Mouse (Mus musculus): Measurements from ENCODE around the gene Alk. TPM values are rescaled to one million over a fixed set of nuclear protein-coding genes. Genes with fewer than 3 reads are reported as not detected.

The Alk gene
- total RNA-seq, 2 experiments from 2014 or later = not detected

DNA sequence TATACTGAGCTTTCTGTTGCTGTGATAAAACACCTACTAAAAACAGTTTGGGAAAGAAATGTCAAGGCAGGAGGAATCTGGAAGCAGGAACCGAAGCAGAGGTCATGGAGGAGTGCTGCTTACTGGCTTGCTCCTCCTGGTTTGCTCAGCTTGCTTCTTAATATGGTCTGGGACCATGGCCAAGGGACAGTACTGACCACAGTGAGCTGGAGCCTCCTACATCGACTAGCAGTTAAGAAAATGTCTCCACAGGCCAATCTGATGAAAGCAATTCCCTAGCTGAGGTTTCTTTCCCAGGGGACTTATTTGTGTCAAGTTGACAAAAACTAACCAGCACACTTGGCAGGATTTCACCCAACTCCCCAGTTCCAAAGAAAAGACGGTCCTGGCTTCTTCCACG, 187.0 kb downstream of the Alk start:
- no peak for DNase-seq
- intact Hi-C loops (cut with DNase I) = no loop called here

DNA sequence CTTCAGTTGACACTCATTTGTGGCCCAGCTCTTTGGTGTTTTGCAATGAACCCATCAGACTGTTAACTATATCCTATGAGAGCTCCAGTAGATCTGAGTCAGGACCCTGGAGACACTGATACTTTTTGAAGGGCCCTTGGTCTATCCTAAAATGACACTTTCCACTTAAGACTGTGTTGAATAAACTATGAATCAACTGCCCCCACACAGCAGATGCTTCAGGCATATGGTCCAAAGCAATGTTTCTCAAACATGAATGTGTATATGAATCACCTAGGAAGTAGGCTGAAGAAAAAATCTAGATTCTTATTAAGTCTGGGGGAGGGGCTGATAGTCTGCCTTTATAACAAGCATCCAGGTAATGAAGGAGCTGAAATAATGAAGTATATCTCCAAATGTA, 189.8 kb downstream of the Alk start:
- intact Hi-C loops (cut with DNase I) = no loop called here
- DNase-seq = no peak

DNA sequence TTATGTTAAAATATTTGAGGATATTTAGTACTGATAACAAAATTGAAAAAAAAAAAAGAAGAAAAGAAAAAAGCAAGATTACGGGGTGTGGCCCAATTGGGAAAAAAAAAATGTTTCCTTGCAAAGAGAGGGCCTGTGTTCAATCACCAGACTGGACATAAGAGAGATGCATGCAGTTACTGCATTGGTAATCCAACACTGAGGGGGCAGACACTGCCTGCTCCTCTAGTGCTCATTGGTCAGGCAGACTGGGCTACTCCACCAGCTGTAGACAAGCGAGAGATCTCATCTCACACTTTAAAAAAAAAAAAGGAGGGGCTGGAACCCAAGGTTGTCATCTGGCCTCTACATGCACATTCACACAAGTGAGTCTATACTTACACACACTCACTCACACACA, 199.6 kb downstream of the Alk start:
- no peak for DNase-seq
- intact Hi-C loops (cut with DNase I) = no loop called here

DNA sequence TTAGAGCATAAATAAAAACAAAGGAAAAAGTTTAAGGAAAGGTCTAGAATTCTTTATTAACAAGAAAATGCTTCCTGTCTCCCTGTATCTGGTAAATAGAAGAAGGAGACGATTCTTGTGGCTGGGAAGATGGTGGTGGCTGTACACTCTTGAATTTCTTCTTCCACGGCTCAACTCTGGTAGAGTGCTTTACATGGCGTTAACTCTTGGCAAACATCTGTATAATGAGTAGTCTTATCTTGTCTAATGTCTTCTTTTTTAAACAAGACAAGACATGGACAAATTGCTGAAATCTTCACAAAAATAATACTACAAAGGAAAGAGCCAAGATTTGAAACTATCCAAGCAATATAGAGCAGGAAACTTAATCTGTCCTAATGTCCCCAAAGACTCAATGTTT, 202.6 kb downstream of the Alk start:
- no peak for DNase-seq
- intact Hi-C loops (cut with DNase I) = no loop called here

DNA sequence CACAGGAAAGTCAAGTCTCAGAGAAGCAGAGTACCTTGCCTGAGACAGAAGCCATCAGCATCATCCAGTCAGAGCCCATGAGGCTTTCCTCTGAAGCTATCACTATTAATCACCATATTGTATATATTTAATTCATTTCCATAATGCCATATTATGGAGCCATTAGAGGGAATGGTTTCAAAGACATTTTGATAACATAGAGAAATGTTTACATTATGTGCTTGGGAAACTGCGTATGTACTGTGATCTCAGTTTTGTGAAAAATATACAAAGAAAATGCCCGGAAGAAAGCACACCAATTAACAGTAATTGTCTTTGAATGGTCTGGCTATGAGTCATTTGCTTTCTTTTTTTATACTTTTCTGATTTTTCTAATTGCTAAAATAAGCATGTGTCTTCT, 203.1 kb downstream of the Alk start:
- DNase-seq = no peak
- intact Hi-C loops (cut with DNase I) = no loop called here

DNA sequence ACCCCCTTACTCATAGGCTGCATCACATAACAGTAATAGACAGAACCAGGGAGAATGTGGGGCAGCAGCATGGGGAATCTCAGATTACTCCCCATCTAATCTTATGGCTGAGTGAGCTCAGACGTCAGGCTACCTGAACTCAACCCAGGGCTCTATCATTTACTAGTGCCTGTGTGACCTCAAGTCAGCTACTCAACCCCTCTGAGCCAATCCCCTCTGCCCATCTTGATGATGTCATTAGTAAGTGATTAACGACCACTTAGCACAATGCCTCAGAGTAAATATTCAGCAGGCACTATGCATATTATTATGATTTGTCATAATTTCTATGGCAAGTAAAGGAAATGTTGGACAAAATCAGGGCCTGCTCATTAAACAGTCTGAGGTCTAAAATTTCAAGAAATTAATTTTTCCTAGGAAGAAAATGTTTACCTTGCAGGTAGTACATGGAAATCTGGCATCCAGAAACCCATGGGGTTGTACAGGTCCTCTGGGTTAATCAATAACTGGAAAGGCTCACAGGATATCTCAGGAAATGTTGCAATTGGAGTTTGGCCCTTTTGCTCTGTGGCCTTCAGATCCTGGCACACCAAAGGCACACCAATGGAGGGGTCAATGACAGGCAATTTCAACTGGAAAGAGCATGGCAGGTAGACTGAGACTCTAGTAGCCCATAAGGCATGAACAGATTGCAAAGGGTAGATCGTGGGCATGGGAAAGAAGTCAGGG, 204.9 kb downstream of the Alk start:
- intact Hi-C loops (cut with DNase I) = no loop called here
- DNase-seq = no peak

DNA sequence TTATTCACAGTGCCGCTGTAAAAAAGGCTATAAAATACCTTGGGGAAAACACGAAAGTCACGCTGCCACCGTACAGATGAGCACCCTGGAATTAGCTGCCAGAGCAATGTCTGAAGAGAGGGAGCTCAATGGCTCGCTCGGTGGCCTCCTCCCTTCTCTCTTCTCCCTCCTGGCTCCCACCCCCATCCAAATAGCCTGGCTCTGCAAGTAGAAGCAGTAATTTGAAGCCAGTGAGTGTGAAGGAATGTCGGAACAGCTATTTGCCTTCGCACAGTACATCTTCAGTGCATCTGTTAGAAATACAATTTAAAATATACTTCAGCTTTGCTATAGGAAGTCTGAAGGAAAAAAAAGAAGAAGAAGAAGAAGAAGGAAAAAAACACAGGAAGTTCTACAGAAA, 208.5 kb downstream of the Alk start:
- no peak for DNase-seq
- intact Hi-C loops (cut with DNase I) = no loop called here

DNA sequence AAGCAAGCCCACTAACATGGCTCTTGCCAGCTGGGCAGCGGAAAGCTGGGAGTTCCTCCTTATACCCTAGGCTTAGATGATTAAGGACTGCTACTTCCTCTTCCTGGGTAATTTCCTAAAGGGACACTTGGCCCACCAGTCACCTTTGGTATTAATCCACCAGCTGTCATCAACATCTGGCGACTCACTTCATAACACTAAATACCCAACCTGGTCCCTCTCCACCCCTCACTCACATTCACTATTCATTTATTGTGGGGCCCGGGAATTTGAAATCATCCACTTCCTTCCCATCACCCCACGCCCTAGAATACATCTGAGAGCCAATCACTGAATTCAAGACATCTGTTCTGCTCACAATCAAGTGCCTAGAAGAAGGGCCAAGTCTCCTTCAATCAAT, 235.4 kb downstream of the Alk start:
- intact Hi-C loops (cut with DNase I) = no loop called here
- DNase-seq = no peak

DNA sequence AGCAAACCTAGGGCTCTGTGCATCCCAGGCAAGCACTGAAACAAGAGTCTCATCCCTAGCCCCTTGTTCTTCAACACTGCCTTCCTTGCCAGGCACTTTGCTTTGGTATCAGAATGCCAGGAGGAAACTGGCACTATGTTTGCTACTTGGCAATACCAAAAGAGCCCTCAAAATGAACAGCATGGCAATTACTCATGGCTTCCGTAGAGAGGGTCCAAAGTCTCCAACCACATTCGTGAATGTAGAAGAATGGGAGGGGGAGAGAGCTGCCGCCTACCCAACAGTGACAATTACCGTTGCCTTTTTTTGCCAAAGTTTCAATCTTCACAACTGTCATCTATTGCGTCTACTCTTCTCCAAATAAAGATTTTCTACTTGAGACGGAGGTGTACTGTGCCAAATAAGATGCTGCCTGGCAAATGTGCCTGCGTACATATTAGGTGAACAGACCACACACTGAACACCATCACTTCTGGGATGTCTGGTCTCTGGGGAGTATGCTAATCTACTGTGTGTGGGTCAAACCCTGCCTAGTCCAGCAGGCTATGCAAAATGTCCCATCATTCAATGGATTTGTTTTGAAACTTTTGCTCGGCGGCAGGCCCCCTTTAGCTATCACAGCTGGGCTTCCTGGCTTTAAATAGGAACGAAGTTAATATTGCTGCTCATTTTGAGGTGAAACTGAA, 241.5 kb downstream of the Alk start:
- intact Hi-C loops (cut with DNase I) = no loop called here

DNA sequence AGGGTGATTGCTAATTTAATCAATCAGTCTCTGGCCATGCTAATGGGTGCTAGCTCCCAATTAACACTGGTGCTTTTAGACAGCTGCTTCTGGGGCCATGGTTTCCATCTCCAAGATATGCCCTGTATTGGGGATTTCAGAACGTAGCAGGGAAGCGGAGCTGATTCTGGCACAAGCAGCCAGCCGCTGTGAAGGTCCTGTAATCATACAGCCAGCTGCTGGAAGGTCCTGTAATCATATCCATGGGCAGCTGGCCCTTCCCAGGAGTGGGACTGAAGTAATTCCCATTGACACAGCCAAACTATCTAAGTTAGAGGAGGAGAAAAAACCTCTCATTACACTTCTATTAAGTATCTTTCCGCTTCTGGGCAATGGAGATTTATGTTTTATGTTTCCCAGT, 242.5 kb downstream of the Alk start:
- intact Hi-C loops (cut with DNase I) = no loop called here
- no peak for DNase-seq

More for the DNA sequence above, 241.5 kb downstream of the Alk start:
- no peak for DNase-seq

DNA sequence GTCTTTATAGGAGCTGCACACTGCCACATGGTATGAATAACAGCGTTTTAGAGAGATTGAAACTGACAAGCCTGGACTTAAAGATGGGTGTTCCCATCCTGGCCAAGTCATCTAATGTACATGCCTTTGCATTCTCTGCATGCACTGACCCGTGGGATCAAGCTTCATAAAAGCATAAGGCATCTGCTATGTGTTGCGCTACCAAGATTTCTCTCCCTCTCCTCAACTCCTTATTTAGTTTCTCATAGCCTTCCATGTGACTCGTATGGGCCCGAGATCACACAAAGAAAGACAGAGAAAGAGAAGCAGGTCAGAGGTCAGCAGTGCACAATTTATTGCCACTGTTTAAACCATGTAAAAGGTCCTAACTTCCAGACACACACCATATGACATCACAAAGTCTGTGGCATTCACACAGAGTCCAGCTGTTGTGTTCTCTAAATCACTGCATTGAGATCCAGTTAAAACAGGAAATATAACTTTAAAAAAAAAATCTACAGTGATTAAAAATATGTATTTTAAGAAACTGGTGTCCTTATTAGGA, 247.6 kb downstream of the Alk start:
- no peak for DNase-seq
- intact Hi-C loops (cut with DNase I) = no loop called here

DNA sequence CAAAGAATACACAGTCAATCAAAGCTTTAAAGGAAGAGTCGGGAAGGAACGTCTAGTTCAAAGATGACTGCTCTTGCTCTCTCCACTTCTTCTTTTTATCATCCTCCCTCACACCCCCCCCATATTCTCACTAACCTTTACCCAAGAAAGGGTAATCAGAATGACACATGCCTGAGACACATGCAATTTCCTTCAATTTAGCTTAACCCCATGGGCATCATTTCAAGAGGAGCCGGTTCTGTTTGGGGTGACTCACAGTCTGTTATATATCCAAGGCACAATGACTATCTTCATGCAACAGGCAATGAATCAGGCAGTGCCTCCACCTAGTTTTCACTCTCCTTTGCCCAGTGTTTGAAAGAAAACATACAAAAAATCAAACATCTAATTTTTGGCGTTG, 265.0 kb downstream of the Alk start:
- intact Hi-C loops (cut with DNase I) = no loop called here
- no peak for DNase-seq

DNA sequence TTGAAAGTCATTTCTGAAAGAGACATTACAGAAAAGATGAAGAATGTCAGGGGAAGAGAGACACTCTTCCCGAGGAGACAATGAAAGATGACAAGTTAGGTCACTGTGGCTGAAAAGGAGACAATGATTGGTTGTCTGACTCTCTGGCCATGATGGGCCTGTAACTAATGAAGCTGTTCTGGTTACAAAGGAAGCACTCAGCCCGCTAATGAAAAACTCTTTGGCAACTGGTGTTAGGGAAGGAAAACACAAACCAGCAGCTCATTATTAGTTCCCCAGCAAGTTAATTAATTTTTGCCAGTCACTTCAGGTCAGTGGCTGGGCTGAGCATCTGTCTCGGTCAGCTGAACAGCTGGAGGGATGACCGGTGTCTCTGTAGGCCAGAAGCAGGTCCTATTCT, 271.5 kb downstream of the Alk start:
- intact Hi-C loops (cut with DNase I) = no loop called here
- DNase-seq = no peak

DNA sequence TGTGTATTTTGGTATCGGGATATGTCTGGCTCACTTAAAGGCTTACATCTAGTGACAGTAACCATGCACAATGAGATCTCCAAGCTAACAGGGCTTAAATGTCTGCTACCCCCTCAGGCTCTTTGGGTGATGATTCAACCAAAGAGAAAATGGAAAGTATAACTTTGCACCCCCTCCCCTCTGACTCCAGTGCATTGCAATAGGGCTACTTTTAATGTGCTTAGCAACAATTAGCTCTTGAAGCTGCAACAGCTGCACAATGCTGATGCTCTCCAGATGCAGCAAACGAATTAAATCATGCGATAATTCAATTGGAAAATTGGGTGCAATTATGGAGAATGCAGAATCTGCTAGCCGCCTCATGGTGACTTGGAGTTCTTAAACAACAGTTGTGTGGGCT, 278.5 kb downstream of the Alk start:
- intact Hi-C loops (cut with DNase I) = no loop called here
- no peak for DNase-seq

DNA sequence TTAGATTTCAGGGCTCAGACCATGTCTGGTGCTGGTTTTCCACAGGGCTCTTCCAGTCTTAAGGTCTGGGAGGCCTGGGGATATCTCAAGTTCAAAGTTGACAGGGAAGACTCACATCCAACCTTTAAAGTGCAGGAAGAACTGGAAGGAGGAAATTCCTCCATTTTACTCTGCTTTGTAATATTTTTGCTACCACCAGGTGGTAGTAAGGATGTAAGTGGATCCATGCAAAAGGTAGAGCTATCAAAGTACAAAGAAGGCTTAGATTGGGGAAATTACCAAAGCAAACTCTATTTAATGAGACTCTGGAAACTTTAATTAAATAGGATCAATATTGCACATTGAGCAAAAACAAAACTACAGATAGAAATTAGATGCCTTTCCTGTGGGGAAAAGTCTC, 284.9 kb downstream of the Alk start:
- DNase-seq = no peak
- intact Hi-C loops (cut with DNase I) = loop anchor here (1.0 to 10.0 kb wide), 2 partner anchors 204 to 465 kb away; no protein-coding TSS in a partner anchor

DNA sequence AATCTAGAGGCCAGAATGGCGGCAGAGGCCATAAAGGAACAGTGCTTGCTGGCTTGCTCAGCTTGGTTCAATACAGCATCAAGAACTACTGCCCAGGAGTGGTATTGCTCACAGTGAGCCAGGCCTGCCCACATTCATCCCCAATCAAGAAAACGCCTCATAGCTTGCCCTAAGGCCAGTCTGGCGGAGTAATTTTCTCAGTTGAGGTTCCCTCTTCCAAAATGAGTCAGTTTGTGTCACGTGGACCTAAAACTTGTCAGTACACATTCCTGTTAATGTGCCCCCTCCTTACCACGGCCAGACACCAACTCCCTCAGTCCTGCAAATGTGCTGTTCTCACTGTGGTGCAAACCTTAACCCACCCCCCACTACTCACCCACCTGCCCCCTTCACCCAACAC, 304.8 kb downstream of the Alk start:
- DNase-seq = no peak
- intact Hi-C loops (cut with DNase I) = no loop called here

DNA sequence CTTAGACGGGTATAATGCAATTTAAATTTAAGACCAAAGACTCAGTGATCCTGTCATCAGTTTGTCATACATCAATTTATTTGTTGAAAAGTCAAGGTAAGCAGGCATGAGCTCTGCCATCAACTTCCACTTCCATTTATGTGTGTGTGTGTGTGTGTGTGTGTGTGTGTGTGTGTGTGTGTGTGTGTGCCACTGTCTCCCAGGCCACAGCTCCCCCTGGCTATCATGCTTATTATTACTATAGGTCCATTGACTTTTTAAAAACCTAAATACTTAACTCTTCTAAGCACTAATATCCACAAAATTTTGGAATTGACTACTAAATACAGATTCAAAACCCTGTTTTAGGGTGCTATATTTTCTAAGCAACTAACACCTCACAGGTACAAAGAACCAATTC, 308.1 kb downstream of the Alk start:
- no peak for DNase-seq
- intact Hi-C loops (cut with DNase I) = no loop called here

DNA sequence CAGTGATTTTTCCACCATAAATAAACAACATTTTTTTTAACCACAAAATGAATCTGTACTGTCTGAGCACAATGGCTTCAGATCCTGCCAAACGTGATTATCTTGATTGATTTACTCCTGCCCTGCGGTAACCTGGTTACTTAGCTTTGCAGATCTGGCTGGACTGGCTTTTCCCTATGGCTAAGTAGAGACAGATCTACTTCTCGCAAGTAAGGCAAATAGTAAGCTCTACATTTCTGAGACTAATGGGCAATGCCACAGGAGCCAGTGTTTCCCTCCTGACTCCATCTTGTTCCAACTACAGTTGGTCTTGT, 311.2 kb downstream of the Alk start:
- intact Hi-C loops (cut with DNase I) = no loop called here
- DNase-seq = no peak

DNA sequence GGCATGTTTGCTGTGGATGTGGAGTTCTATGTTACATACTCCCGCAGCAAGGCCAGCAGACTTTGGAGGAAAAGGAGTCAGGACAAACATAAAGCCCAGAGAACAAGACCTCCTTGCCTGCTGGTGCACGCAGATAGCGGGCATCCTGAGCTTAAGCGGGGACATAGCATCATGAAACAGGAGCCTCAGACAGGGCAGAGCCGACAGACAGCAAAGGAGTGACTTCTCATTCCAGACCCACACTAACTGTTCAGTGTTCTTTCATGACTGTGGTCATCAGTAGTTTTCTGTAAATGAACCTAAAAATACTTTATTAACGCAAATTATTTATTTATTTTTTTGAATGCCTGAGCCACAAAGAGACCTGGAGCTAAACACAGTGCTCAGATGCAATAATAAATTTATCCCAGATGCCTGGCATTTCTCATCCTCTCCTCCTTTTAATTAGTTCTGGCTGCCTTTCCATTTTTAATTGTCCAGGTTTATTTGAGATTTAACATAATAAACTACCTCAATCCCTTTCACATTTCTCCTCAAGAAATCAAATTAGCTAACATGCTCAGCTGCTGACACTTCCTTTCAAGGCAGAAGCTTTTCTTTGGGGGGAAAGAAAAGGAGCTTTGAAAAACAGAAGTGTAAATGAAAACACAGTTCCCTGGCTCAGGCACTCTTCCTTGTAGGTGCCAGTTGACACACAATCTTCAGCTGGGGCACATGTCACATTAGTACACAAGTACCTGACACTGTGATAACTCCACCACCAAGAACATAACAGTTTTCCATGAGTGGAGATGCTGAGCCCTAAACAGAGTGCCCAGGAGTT, 311.8 kb downstream of the Alk start:
- intact Hi-C loops (cut with DNase I) = no loop called here
- no peak for DNase-seq

DNA sequence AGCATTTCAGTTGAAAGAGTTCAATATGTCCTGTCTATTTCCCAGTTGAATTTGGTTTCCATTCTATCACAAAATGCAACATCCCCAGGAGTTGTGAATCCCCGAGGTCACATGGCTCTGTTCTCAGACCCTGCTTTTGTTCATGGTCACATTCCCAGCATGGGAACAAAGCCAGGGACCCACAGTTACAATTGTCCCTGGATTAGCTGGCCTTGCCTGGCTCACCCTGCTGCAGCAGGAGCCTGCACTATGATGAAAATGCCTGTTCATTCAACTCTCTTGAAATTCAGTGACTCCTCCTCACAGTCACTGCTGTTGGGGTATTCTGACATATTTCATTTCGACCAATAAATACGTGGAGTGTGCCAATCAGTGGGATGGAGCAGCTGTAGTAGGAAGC, 318.5 kb downstream of the Alk start:
- intact Hi-C loops (cut with DNase I) = no loop called here
- DNase-seq = no peak

DNA sequence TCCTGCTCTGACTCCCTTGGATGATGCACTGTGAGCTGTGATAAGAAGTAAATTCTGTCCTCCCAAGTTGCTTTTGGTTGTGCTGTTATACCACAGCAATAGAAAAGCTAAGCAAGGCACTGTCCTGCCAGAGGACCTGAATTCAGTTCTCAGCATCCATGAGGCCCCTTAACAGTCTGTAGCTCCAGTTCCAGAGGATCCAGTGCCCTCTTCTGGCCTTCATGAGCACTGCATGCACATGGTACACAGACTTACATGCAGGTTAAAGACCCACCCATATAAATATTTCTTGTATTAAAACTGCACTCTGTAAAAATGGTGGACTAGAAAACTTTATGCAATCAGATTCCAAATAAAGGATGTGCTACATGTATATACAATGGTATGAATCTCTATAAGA, 326.1 kb downstream of the Alk start:
- DNase-seq = no peak
- intact Hi-C loops (cut with DNase I) = no loop called here

DNA sequence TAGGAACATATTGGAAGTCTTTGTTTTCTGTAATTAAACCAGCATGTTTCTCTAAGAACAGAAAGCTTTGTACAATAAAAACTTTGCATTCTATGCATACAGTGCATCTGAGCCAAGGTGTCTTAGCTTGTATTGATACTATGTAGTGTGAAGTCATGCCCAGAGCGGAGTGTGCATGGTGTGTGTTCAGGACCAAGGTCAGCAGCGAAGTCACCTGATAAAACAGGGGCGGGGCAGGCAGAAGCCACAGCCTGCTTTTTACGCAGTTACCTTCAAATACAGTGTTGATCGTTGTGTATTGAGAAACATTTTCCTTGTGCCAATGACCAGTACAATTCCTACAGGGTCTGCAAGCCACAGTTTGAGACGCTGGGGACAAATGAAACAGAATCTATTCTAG, 327.6 kb downstream of the Alk start:
- DNase-seq = no peak
- intact Hi-C loops (cut with DNase I) = no loop called here

Measured in heart, postnatal 36 days (tissue).